Mouse (Mus musculus) A20 (cell line): ENCODE measurements around the gene Epc2.

ENCODE experiments used
- DNase-seq: peaks from one replicate; pipeline ENCODE4 v3.0.0-alpha.2; 2011; ENCODE audit warnings: low read depth, low spot score

The Epc2 gene

GRCm38 (mm10) chr2:49569862-49570777 is 118.8 kb downstream of the Epc2 start:
- no peak for DNase-seq

DNA sequence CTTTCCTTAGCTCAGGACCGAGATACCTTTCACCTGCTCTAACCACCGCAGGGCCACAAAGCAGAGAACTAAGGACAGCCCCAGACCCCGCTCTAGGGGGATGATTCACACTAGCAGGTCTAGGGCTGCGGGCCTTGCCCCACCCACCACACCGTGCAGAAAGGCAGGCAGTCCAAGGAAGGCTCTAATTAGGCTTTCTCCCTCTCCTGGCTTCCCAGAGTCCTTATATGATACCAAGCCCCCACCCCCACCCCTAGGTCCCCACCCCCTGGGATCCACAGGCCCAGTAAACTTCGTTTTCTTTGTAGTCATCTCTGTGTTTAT is 119.5 kb downstream of the Epc2 start:
- DNase-seq: no peak

GRCm38 (mm10) chr2:49571159-49571920 is 120.1 kb downstream of the Epc2 start:
- no peak for DNase-seq

DNA sequence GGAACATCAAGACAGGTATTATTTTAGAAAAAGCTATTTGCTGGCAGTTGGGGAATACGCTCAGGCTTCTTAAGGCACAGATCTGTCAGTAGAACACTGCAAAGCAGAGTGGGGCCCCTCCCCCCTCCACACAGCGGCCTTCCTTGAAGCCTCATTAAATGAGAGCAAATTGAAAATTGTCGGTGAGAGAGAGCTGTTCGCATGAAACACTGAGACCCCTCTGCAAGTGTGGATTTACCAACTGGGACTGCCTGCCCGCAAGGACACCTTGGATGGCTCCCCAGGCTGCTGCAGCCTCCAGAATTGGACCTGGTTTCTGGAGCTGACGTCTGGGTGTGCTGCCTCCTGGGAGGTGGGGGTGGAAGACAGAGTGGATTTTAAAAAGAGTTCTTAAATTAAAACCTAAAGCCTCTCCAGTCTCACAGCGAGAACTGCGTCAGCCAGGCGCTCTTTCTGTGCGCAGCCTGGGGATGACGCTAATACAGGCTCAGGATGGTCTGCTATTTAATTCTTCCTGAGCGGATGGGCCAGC is 120.9 kb downstream of the Epc2 start:
- no peak for DNase-seq

- DNase-seq: no peak
Measured at GRCm38 (mm10) chr2:49572684-49573083, 121.4 kb downstream of the Epc2 start.

DNA sequence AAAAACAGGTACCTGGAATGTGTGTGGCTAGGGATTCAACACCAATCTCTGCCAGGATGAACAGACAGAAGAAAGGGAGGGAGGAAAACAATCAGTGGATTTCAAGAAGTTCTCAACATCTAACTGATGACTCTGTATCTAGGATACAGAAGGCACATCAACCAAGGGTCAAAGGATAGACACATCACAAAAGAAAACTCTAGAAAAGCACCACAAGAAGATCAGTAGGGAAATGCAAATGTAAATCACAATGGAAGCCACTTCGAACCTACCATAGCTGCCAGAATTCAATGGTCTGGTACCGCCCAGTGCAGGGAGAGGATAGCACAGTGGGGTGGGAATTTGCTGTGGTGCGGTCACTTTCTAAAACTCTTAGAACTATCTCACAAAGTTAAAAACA is 122.0 kb downstream of the Epc2 start:
- DNase-seq: no peak

- DNase-seq: no peak
Measured at GRCm38 (mm10) chr2:49580585-49580984, 129.3 kb downstream of the Epc2 start.

- DNase-seq: no peak
Measured at GRCm38 (mm10) chr2:49582546-49582945, 131.3 kb downstream of the Epc2 start.

DNA sequence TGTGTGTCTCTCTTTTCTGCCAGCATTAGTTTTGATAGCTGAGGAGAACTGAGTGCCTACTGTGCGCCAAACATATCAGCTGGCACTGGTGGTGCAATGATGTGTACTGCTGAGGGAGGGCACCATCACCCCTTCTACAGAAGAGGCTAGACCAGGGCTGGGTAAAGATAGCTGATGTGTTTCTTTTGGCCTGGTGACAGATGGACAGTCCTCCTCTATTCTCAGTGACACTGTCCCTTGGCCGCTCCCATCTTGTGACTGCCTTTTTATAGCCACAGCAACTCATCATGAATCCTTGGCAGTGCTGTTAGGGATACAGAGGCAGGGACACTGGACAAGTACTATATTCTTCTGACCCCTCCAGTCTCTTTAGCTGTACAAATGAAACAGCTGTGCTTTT is 132.0 kb downstream of the Epc2 start:
- DNase-seq: no peak

DNA sequence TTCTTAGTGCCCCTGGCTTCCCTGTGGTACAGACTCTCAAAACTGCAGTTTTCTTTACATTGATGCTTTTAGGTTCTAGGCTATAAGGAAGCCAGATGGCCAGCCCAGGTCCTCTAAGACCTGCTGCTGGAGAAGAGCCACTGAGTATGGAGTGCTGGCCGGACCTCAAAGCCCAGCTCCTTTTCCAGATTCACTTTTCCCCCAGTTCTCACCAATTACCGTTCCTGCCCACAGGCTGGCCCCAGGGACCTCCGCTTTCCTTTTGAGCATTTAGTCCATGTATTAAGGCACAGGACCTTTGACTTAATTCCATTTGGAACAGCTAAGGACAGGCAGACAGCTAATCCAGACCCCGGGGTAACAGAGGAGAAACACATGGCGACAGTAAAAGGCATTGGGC is 139.2 kb downstream of the Epc2 start:
- DNase-seq: no peak

DNA sequence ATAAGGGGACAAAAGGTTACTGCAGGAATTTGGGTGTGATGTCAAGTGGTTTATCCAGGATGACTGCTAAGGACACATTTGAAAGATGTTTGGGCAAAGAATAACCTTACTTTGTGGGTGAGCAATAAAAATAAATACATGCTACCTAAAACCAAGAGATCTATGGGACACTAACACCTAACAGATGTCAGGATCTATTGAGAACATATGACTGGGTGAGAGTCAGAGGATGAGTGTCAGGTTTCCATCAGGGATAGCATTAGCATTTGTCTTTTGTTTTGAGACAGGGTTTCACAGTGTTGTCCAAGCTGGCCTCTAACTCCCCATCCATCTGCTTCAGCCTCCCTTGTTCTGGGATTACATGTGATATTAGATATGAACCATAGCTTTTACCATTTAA is 141.6 kb downstream of the Epc2 start:
- DNase-seq: no peak

- DNase-seq: no peak
Measured at GRCm38 (mm10) chr2:49594886-49595285, 143.6 kb downstream of the Epc2 start.

GRCm38 (mm10) chr2:49596318-49596717 is 145.0 kb downstream of the Epc2 start:
- no peak for DNase-seq

GRCm38 (mm10) chr2:49600021-49600681 is 148.9 kb downstream of the Epc2 start:
- no peak for DNase-seq
